Mouse (Mus musculus) left cerebral cortex, postnatal 36 days (tissue): Measurements from ENCODE around the gene Zfp110. TPM values are rescaled to one million over a fixed set of nuclear protein-coding genes. Genes with fewer than 3 reads are reported as not detected.
"Not testable (repeated sequence)": the region's sequence is repeated elsewhere in the genome, so short reads cannot be mapped to it uniquely, and the experiment has no call there.

Experiments used
- DNase-seq, 2 experiments: peaks; one replicate each; pipeline ENCODE4 v3.0.0; 2021 to 2022; ENCODE audit warnings: low spot score in 2 of 2, mixed read lengths in 1 of 2
- intact Hi-C: fragments of 180-260 bp; cut with DNase I; formaldehyde crosslinking; loops from one replicate; pipeline ENCODE4 v1.15.1; 2025
- total RNA-seq, 2 experiments: library from RNA; stranded (reverse); gene quantifications; 2 replicates each; pipeline ENCODE4 v1.2.3; 2021

The Zfp110 gene
- total RNA-seq = 10 to 100 TPM; 13.0 to 15.8 TPM

DNA sequence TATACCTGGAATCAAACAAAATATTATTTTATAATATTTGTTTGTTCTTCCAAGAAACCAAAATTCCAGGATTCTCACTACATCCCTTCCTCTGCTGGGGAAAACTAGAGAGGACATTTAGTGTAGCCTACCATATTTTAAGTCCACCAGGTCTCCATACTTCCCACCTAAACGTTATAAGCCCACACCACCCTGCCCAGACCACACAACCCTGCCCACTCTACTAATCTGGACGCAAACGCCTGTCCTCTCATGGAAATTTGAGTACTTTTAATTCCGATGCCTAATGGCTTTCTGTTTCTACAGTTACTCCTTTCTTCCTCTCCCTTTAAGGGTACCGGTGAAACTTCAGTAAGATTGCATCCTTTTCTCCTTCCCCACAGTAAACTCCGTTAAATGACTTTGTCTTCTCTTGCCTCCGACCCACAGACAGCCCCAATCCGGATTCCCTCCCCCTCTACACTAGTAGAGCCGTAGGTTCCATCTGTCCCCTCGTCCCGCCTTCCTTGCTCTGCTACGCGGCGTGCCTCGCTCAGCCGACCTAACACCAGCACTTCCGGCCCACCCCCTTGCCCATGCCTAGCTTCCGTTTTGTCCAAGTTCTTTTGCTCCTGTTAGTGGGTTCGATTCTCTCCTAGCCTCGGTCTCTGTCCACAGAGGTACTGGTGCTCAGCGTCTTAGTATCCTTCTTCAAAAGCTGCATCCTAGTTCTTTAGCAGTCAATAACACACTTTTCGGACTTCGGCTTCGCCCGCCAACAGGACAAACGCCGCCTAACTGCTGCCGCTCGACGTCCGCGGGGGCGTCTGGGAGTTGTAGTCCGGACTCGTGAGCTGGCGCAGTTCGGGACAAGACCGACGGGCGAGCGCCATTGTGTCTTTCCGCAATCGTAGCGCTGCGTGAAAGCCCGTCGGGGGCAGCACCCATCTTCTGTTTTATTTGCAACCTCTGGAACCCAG is at the start of gene Zfp110:
Zfp110 (plus strand) TSS at position 600 of the 959 bp plus-strand sequence.
- intact Hi-C loops = no loop called here
- DNase-seq = peak; percentile 86 to 89

DNA sequence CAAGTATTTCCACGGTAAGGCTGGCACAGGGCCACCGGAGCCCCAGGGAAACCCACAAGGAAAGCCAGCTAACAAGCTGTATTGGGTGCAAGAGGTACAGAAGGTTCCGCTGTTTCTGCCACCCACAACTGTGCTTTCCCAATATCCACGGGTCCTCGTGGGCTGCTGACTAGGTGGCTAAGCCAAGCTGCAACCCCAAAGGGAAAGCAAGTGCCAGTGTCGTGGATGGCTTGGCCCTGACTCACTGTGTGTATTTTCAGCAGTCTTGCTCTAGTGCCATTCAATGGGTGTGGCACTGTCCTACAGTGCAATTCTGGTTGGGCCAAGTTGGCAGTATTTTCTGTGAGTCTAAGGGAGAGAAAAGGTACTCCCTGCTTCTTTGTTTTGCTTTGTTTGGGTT is 47.2 kb upstream of the Zfp110 start:
- DNase-seq = no peak
- intact Hi-C loops = no loop called here

GRCm38 (mm10) chr7:12788025-12788424 is 46.5 kb upstream of the Zfp110 start:
- intact Hi-C loops = no loop called here
- no peak for DNase-seq

DNA sequence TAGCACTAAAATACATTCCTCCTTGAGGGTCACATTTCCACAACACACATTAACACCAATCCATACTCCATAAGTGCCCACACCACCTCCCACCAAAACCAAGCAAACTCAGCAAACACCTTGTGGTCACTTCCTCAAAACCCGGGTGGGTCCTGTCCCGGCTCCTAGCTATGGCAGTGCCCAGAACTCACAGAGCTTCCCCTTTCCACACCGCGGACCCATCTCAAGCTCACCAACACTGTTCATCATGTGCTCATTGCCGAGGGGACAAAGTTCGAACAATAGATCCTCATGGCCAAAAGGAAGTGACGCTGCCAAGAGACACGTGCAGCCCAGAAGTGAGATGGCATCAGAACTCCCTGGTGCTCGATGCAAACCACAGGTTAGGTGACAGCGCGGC is 41.9 kb upstream of the Zfp110 start:
- intact Hi-C loops, DNase-seq: not testable (repeated sequence)

GRCm38 (mm10) chr7:12797971-12798370 is 36.6 kb upstream of the Zfp110 start:
- intact Hi-C loops = no loop called here
- DNase-seq = no peak

- DNase-seq = no peak
- intact Hi-C loops = no loop called here
Measured at GRCm38 (mm10) chr7:12799554-12799953, 35.0 kb upstream of the Zfp110 start.

- peak; percentile 87 to 91 for DNase-seq
- intact Hi-C loops = loop anchor here (1.0 to 10.0 kb wide), 2 partner anchors 23 to 318 kb away; no protein-coding TSS in a partner anchor
Measured at GRCm38 (mm10) chr7:12802866-12803726, 31.5 kb upstream of the Zfp110 start, which contains the start of gene Zscan18. Gene Zscan18 (minus strand): TSS chr7:12803635.

GRCm38 (mm10) chr7:12803727-12804071 is 30.9 kb upstream of the Zfp110 start:
- intact Hi-C loops = loop anchor here (1.0 to 10.0 kb wide), 2 partner anchors 23 to 319 kb away; no protein-coding TSS in a partner anchor

DNA sequence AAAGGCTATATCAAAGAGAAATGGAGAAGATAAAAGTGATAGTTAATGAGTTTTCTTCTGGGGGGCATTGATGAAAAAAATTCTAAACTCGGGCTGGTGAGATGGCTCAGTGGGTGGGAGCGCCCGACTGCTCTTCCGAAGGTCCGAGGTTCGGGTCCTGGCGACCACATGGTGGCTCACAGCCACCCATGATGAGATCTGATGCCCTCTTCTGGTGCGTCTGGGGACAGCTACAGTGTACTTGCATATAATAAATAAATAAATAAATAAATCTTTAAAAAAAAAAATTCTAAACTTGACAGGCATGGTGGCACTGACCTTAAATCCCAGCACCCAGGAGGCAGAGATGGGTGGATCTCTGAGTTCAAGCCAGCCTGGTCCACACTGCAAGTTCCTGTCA is 19.0 kb upstream of the Zfp110 start:
- intact Hi-C loops = loop anchor here (5.0 to 10.0 kb wide), 2 partner anchors 33 to 219 kb away; partner anchors contain the start of genes Chmp2a and Ube2m
- no peak for DNase-seq

More at GRCm38 (mm10) chr7:12803727-12804071, 30.9 kb upstream of the Zfp110 start:
- DNase-seq = no peak

DNA sequence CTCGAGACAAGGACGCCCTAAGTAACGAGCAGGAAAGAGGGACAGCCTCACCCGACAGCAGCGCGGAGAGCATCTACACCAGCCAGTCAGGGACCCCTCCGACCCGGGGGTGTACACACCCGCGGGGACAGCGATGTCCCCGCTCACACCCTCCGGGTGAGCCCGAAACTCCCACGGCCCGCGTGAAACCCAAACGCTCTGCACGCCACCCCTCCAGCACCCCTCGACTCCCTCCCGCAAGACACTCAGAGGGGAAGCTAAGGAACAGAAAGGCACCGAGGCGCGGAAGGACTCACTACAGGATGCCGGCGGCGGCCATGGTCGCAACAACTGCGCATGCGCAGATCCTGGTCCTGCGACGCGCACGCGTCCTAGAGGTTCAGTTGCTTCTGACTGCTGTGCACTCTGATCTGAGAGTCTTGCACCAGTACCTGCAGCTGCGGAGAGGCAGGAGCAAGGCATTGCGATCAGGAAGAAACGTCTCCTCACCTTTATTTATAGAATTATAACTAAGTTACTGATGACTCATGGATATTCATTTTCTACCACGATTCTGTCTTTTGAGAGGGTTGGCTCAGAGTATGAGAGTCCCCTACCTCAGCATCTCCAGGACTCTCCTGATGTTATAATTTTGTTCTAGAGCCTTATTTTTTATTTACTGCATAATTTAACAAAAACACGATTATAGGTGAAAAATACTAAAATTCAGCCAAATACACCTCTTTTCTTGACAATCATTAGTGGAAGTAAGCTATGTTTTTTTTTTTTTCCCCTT is 15.9 kb upstream of the Zfp110 start, which contains the start of gene Zfp329:
Zfp329 (minus strand) TSS at position 338 of the 775 bp plus-strand sequence.
- DNase-seq = peak; percentile 91 to 94
- intact Hi-C loops = loop anchor here (5.0 to 10.0 kb wide), 2 partner anchors 36 to 216 kb away; partner anchors contain the start of genes Chmp2a and Ube2m

GRCm38 (mm10) chr7:12835193-12835671 is 671 bp downstream of the Zfp110 start:
- no peak for DNase-seq
- intact Hi-C loops = no loop called here

DNA sequence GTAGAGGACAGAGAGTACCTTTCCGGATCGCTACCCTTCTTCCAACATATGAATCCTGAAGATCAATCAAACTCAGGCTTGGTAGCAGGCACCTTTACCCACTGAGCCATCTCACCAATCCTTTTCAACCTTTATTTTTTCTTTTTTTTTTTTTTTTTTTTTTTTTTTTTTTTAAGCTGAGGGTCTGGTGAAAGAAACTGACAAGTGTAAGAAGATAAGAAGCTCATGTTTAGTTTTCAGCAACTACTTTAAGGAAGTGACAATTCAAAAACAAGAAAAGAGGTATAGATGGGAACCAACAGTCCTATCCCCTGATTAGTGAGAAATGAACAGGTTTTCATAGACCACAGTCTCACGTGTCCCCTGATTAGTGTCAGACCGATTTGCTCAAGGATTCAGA is 1.2 kb downstream of the Zfp110 start:
- no peak for DNase-seq
- intact Hi-C loops = no loop called here

GRCm38 (mm10) chr7:12874301-12874700 is 39.7 kb downstream of the Zfp110 start:
- no peak for DNase-seq
- intact Hi-C loops = no loop called here

GRCm38 (mm10) chr7:12880036-12880435 is 45.5 kb downstream of the Zfp110 start:
- intact Hi-C loops = no loop called here
- no peak for DNase-seq

DNA sequence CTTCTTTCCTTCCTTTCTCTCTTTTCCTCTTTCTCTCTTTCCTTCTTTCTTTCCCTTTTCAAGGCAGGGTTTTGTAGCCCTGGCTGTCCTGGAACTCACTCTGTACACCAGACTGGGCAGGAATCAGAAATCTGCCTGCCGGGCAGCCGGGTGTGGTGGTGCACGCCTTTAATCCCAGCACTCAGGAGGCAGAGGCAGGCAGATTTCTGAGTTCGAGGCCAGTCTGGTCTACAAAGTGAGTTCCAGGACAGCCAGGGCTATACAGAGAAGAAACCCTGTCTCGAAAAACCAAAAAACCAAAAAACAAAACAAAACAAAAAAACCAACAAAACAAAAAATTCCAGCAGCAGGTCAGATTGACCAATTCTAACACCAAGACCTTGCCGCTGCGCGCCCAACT is 45.9 kb downstream of the Zfp110 start:
- DNase-seq, intact Hi-C loops: not testable (repeated sequence)

DNA sequence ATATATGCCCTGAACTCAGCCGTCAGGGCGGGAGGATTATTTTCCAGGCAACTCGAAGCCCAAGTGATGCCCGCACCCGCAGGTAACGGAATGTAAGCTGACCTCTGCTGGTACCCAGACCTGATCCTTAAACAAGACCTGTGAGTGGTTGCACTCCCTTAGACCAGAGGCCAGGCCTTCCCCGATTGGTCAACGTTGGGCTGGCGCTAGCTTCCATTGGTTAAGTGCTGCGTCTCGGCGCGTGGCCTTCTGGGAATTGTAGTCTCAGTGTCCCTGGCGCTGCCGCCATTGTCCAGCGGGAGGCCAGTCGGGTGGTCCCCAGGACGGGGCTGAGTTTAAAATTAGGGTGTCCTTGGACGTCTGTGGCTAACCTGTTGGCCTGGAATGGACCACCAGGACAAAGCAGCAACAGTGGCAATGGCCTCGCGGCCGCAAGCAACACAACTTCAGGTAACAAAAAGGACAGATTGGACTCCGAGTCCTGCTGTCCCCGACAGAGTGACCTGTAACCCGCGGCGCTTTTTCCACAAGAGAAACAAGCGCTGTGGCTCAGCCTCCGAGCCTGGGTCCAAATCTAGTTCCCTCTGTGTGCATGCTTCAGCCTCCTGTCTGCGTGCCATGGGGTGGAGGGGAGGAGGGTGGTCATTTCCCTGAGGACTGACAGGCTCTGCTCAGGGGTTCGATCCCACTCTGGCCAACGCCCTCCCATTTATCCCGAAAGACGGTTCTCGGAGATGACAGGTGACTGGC is 46.5 kb downstream of the Zfp110 start, which contains the start of gene Zfp128:
Zfp128 (plus strand) TSS at position 267 of the 750 bp plus-strand sequence.
- peak; percentile 93 to 96 for DNase-seq
- intact Hi-C loops = no loop called here

GRCm38 (mm10) chr7:12886563-12887266 is 52.2 kb downstream of the Zfp110 start:
- intact Hi-C loops = no loop called here
- no peak for DNase-seq

GRCm38 (mm10) chr7:12887585-12887984 is 53.0 kb downstream of the Zfp110 start:
- intact Hi-C loops = no loop called here
- DNase-seq = no peak
